Mouse (Mus musculus): ENCODE data around the gene Pla2g4f. TPM values are rescaled to one million over a fixed set of nuclear protein-coding genes. Genes with fewer than 3 reads are reported as not detected.

Pla2g4f gene
- 0.06 and 0.16 TPM in 2 replicates for polyA plus RNA-seq (2015; fragmentation: Nextera tagmentation; extraction: Ambion mirVana)

DNA sequence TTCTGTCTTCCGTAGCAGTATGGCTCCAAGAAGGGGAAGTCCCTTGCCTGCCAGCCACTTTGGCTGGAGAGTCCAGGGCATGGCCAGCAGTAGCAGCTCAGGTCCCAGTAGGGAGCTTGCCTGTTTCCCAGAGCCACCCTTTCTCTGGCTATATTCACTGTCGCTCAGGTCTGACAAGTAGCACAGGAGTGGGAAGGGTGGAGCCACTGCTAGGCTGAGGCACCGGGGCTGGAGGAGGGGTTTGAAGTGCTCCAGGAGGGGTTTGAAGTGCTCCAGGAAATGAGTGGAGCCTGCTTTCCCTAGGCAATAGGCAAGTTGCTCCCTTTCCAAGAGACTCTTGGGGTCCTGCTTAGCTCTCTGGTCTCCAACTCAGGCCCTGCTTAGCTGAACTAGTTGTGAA is at the start of gene Pla2g4f:
Gene Pla2g4f, minus strand, starts transcription at position 190 of the 400 bp plus-strand sequence.

DNA sequence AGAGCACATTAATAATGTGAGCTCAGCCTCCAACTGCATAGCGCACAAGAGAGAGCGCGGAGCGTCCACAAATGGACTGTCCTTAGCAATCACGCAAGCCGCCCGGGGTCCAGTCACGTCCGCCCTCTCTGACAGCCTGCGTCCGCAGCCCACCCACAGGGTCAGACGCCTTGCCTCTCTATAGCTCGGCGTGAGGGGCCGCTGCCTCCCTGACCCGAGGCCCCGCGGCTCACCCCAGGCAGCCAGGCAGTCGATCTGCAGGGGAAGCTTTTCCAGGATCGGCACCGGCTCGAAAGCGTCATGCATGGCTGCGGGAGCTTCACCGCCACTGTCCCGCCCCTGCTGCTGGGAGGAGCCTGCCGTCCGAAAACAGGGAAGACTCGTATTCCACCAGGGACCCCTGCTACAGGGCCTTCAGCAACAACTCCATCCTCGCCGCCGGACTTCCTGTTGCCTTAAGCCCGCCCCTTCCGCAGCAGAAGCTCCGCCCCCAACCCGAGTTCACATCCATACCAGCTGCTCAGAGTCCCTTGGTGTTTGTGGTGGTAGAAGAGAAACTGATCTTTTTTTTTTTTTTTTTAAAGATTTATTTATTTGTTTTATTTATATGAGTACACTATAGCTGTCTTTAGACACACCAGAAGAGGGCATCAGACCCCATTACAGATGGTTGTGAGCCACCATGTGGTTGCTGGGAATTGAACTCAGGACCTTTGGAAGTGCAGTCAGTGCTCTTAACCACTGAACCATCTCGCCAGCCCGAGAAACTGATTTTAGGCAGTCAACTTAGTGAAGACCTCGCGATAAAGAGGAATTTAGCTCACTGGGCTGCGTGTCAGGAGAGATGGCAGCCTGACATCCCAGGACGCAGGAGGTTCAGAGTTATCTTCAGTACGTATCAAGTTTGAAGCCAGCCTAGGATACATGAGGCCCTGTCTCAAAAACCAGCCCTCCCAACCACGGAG is 39.0 kb upstream of the Pla2g4f start, which contains the start of gene Vps39:
Gene Vps39, minus strand, starts transcription at position 456 of the 965 bp plus-strand sequence.

DNA sequence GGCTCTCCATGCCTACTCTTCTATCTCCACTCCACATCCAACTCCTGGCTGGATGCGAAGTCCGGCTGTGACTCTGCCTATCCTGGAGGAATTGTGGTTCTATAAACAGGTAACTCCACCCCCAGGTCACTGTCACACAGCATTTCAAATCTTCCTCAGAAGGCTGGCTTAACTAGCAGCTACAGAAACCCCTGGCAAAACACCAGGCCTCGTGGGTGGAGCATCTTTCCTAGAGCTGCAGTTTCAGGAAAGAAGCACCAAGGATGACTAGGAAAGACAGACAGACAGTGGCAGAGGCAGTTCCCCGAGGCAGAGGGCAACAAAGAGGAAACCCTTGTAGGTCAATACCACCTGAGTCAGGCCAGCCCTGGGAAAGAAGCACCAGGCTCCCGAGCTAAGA is 25.0 kb downstream of the Pla2g4f start, which contains the start of gene Pla2g4d:
Gene Pla2g4d, minus strand, starts transcription at position 203 of the 400 bp plus-strand sequence.

Other genes with a start within 250 kb of the Pla2g4f start
- gene Ehd4, start 159.6 kb downstream of the Pla2g4f start, polyA plus RNA-seq (2015; fragmentation: Nextera tagmentation; extraction: Ambion mirVana): 32.0 and 46.9 TPM in 2 replicates
- gene Pla2g4e, start 68.8 kb downstream of the Pla2g4f start, polyA plus RNA-seq (2015; fragmentation: Nextera tagmentation; extraction: Ambion mirVana): not detected in 2 replicates
- gene Pla2g4d, start 25.0 kb downstream of the Pla2g4f start, polyA plus RNA-seq (2015; fragmentation: Nextera tagmentation; extraction: Ambion mirVana): not detected in 2 replicates
- gene Vps39, start 39.0 kb upstream of the Pla2g4f start, polyA plus RNA-seq (2015; fragmentation: Nextera tagmentation; extraction: Ambion mirVana): 9.7 and 10.5 TPM in 2 replicates
- gene Ganc, start 89.7 kb upstream of the Pla2g4f start, polyA plus RNA-seq (2015; fragmentation: Nextera tagmentation; extraction: Ambion mirVana): 10.0 and 10.6 TPM in 2 replicates
- 6.8 and 7.7 TPM in 2 replicates for gene Tmem87a, start 89.9 kb upstream of the Pla2g4f start, polyA plus RNA-seq (2015; fragmentation: Nextera tagmentation; extraction: Ambion mirVana)
- 2.6 and 2.9 TPM in 2 replicates for gene Capn3, start 141.9 kb upstream of the Pla2g4f start, polyA plus RNA-seq (2015; fragmentation: Nextera tagmentation; extraction: Ambion mirVana)
- 25.4 and 27.8 TPM in 2 replicates for gene Zfp106, start 249.7 kb upstream of the Pla2g4f start, polyA plus RNA-seq (2015; fragmentation: Nextera tagmentation; extraction: Ambion mirVana)